Mouse (Mus musculus): ENCODE measurements around the gene Inpp5a.

Gene Inpp5a

DNA sequence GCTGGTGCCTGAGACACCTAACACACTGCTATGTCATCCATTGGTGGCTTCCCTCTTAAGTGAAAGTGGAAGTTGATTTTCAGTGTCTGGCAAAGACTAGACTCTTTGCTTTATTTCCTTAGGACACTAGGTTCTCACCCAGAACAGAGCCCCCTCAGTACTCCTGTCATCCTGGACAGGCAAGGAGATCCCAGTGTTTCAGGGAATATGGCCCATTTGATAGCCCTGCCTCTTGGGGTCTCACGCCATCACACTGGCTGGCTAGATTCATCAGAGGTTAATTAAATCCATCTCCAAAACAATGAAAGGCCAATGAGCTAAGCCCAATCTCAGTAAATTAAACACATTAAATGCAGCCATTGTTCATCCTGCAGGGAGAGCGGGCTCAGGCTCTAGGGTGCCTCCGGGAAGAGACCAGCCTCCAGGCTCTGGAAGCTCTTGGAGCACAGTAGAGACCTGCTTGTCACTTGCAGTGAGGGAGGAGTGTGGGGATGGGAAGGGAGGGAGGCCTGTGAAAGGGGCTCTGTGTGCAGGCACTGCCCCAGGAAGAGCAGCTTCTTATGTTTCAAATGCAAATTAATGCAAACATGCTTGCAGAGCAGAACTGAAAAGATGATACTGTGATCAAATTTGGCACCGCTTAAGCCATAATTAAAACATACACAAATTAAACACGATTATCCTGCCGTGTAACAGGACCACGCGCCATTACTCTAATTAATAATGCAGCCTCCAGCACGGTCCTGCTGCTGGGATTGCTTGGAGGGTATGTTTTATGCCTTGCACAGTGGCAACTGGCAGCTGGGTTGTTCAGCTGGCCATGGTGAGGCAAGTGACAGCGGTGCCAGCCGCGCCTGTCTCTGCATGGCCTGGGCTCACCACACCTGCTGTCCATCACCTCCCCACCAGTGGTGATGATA is 156.1 kb downstream of the Inpp5a start:
- peak; percentile 96 for DNase-seq

DNA sequence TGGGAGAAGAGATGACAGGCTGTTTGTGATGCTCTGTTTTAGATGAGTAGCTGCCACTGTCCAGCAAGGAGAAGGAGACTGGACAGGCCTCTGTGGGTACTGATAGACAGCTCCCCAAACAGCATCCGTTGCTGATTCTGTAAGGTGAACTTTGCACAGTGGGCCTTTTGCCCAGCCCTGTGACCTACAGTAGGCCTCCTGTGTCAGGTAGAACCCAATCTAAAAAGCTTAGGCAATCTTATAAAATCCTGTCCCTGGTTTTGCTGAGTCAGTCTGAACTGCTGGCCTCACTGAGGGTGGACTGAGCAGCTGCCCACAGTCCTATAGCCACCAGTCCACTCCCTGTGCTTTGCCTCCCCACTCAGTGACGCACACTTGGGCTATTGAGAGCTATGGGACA is 158.4 kb downstream of the Inpp5a start:
- no peak for DNase-seq

DNA sequence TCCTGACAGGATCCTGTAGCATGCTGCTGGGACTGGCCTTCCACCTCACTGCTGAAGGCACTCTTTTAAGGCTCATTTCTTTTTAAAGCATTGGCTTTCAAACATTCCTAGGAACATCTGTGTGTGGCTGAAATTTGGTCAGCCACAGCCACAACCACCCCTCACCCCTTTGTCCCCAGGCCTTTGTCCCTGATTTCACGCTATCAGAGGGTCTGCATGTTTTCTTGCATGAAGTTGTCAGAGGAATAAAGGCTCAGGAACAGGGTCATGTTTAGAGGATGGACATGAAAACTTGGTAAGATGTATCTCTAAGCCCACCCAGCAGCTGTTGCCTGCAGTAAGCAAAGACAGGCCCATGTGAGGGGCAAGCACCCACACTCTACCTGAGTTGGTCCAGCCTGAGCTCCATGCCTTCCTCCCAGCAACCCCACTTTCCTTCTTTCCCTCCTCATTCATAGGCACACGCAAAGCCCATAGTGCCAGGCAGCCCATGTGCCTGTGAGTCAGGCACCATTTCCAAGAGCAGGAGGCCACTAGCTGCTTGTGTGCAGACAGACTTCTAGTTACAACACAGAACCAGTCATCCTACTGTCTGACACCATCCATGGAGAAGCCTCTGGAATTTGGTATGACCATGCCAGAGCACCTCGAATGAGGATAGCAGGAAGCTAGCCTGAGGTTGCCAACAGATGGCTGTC is 161.3 kb downstream of the Inpp5a start:
- DNase-seq: no peak

DNA sequence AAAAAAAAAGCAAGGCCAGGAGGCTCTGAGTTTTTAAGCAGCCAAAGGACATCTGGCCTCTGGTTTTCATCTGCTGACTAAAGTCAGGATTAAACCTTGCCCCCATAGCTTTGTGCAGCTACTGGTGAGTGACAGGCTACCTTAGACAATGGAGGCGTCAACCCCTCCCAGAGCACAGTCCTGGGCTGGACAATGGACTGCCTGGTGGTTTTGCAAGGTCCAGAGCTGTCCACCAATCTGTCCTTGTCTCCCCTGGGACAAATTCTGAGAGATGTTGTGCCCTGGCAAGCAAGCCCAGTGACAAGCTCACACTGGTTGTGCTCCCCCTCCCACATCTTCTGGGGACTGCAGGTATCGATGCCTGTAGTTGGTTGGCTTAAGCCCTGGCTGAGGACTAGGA is 162.6 kb downstream of the Inpp5a start:
- DNase-seq: no peak

DNA sequence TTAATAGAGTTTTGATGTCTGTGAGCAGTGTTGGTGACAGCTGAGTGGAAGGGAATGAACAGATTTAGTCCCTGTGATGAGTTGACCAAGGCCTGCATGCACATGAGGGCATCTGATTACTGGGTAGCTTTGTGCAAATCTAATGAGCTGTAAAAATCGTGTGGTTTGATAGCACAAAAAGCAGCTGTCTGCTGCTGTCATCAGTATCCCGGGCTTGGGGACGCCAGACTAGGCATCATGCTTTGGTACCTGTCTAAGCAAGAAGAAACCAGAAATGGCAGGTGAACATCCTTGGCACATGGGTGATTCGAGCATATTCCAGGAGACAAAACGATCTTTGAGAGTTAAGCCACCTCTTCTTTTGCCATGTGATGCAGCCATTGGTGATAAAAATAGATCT is 167.4 kb downstream of the Inpp5a start:
- peak; percentile 90 for DNase-seq

DNA sequence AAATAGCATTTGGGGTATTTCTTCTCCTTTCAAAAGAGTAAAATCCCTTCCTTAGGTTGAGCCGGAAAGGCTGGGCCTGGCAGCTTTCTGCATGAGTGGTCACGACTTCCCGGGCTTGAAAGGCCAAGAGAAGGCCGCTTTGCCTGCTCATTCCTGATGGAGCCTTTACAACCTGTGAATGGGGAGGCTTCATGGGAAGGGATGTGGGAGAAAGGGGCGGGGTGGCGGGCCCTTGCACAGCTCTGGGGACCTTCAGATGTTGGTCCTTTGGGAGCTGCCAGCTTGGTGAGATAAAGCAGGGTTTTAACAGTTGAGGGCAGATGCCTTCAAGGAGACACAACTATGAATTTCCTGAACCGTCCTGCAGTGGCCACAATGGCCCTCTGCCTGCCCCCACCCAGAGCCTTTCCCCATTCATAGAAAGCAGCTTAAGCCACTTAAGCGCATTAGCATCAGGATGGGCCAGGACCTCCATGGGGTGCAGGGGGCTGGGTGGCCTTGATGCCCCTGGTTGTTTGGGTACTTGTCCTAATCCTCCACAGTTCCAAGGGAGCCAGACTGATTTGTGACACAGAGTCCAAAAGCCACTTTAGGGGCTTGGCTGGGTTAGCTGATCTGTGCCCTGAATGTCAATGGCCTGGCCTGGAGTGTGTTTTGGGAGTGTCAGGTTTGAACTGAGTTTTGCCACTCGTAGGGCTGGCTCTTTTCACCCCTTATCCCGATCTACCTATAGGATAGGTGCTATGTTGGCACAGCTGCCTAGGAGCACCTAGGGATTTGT is 168.0 kb downstream of the Inpp5a start:
- peak; percentile 75 for DNase-seq

DNA sequence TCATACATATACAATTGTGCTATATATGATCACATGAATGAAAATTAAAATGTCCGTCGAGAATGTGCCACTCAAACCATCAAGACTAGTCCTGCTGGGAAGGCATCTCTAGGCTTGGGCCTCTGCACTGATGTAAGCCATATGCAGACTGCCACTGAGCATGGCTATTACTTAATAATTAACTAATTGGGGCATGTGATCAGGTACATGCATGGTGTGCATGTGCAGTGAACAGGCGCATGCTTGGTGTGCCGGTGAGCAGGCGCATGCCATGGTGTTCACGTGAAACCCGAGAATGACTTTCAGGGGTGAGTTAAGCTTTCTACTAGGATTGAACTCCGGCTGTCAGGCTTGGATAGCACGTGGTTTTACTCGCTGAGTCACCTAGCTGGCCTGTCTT is 170.8 kb downstream of the Inpp5a start:
- DNase-seq: no peak

DNA sequence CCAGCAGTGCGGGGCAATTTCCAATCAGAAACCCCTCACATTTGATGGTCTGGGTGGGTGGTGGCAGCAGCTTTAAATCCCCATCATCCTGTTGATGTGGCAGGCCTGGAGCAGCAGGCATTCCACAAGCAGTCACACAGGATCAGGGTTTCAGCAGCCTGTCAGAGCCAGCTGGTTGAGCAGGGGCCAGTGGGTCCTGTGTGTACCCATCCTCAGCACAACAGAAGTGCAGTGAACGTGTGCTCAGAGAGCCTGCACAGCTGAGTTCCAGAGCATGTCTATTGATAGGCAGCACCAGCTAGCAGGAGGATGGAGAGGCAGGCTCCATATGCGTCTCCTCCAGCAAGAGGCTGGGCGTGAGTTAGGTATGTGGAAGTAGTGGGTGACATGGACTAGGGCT is 174.5 kb downstream of the Inpp5a start:
- DNase-seq: no peak

DNA sequence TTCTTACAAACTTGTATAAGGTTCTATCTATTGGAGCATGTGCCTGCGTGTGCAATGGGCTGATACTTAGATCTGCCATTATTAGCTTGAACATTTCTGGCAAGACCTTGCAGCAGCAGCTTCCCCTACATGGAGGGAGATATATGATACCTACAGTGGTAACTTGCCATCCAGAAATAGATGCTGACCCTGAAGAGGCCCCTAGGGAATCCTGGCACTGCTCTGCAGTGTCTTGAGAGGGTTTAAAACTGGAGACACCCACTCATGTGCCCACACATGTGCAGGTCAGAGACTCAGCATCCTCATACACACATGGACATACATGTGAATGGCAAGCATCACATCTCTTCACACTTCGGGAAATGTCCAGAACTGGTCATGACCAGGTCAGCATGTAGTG is 175.3 kb downstream of the Inpp5a start:
- DNase-seq: no peak

DNA sequence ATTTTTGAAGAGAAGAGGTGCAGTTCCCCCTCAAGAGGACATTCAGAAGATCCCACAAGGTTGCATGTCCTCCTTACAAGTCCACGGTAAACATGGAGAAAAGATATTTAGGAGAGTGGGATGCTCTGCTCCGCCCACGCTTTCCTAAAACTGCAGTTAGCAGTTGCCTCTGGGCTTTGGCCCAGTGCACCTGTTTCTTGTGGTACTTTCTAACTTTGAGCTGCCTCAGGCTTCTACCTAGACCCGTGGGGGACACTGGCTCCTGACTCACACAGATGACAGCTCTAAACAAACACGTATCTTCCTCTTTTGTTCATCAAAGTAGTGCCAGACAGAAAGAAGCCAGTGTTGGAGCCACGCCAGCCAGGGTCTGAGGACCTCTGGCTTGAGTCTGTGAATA is 177.1 kb downstream of the Inpp5a start:
- no peak for DNase-seq

DNA sequence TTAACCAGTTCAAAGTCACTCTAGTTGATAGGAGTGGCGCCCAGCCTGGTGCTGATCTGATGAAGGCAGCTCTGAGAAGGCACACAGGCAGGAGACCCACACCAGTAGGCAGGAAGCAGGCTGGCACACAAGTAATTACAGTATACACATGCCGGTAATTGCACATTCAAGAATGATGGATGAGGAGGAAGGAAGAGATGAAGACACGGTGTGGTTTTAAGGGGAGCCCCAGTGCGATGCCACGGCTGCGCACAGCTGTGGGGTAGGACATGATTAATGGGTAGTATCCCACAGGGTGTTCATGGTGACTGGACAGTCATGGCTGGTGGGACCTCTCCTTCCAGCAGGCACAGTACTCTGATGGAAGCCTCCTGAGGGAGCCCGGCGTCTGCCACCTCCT is 177.6 kb downstream of the Inpp5a start:
- DNase-seq: no peak

DNA sequence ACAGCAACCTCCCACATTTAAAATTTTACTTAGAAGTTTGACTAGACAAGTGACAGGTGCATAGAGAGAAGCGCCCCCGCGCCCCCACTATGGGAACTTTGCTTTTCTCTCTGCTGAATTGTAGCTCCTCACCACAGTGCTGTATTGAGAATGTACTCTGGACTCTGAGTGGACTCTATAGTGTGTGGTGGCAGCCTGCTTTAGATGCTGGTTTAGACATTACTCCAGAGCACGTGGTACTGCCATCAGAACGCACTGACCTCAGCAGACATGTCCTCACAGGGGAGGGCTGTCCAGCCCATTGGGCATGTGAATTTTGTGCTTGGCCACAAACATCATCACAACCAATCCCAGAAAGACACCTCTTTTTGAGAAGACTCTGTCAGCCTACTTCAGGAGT is 181.9 kb downstream of the Inpp5a start:
- DNase-seq: no peak

DNA sequence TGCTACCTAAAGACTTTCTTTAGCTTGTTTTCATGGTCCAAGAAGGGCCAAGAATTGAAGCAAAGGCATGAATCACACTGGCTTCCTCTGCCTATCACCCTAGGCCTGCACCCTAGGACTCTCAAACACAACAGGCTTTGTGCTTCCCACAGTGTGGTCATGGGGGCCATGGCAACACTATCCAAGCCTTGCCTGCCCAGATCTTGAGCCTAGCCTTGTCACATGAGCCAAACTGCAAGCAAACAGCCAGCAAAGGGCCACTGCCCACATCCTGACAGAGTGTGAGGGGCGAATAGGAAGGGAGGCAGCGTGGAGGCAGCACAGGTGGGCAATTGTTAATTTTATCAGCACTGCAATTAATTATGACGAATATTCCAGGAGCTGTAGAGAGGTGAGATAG is 183.8 kb downstream of the Inpp5a start:
- DNase-seq: no peak

DNA sequence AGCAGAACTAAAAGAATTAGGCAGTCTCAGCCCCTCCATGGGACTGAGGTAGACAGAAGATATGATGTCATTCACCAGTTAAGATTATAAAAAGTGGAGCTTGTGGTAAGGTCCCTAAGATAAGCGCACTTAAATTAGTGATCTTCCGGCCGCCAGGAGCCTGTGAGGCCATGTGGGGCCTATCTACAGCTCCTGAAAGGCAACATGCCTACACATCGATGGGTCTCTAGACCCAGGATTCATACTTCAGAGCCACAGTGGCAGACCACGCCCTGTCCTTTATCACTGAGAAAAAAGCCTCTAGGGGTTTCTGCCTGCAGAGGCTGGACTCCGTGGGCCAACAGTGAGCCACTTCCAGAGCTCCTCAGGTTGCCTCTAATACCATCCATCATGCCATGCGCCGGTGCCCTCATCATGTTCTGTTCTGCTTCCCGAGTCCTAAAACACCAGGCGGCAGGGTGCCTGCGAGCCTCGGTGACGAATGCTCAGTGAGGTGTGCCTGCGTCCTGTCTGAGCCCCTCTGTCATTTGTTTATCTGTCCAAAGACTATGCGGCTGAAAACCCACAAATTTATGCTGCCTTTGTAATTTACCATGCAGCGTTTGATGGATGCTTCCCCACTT is 187.3 kb downstream of the Inpp5a start:
- no peak for DNase-seq

DNA sequence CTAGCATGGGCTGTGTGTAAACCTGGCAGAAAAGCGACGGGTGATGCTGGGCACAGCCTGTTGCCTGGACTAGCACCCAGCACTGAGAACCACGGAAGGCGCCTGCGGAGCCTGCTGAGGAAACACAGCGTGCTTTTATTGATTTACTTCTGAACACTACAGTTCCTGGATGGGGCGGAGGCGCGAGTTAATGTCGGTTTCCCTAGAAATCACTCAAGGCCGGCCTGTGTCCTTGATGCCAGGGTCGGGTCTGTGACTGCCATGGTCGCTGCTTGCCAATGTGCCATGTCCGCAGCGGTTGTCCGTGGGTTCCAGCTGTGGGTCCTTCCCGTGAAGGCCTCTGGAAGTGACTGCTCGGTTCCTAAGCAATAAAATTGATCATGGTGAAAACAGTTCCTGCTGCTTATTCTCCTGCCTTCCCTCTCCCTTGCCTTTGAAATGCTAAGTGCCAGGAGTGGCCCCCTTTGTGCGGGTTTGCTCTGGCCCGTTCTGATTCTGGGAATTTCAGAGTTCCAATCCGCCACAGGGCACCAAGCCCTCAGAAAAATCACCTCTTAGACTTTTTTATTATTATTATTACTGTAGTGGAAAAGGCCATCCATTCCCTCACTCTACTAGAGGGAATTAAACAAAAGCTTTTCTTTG is 190.5 kb downstream of the Inpp5a start:
- no peak for DNase-seq

DNA sequence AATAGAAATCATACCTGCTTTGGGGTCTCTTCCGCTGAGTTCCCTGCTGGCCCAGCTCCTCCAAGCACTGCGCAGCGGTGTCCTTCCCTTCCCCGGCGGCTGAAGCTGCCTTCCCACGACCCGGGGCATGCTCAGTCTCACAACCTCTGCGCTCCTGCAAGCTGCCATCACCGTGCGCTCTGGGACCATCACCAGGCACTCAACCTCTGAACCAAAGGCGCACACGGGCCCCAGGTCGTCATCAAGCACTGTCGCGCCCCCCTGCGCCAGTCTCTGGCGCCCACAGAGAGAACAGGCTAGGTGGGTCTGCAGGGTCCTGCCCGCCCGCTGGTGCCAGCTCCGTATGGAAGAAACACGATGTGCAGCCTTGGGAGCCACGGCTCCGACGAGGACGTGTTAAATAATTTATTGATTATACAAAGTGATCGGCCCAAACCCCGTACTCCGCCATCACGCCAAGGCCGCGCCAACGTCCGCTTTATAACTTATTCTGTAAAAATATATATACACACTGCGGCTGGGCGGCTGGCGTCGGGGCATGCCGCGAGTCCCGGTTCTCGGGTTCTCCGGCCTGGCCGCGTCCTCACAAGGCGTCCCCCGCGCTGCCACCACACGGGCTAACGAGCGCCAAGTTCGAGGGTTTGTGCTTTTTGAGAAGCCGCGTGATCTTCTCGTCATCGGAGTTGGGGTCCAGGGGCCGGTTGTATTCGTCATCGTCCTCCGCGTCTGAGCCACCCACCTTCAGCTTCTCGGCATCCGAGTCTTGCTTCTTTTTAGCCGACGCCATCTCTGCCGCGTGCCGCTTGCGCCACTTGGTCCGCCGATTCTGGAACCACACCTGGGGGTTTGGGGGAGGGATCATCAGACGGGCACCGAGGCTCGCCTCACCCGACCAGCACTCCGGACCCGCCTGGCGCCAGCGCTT is 192.2 kb downstream of the Inpp5a start:
- DNase-seq: peak; percentile 47

DNA sequence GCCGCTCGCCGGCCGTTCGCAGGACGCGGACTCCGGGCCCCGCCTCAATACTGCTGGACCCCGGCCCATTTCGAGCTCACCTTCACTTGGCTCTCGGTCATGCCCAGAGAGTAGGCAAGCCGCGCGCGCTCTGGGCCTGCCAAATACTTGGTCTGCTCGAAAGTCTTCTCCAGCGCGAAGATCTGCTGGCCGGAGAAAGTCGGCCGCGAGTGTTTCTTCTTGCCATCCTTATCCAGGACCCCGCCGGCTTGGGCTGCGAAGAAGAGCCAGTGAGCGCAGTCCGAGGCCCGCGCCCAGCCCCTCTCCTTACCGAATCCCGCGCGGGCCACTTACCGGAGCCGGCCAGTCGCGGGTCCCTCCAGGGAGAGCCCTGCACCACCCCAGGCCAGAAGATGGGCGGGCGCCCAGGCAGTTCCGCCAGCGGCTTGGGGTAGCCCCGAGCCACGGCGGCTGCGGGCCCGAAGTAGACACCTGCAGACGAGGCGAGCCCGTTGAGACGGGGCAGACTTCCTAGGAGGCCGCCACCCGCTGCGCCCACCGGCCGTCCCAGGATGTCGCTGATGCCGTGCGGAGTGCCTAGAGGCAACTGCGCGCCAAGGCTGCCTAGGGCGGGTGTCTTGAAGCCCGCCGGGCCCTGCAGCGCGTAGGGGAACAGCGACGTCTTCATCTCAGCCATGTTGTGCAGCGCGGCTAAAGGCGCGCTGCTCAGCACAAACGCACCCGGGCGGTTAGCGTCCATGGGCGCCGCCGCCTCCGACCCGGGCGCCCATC is 193.1 kb downstream of the Inpp5a start:
- peak; percentile 51 for DNase-seq

DNA sequence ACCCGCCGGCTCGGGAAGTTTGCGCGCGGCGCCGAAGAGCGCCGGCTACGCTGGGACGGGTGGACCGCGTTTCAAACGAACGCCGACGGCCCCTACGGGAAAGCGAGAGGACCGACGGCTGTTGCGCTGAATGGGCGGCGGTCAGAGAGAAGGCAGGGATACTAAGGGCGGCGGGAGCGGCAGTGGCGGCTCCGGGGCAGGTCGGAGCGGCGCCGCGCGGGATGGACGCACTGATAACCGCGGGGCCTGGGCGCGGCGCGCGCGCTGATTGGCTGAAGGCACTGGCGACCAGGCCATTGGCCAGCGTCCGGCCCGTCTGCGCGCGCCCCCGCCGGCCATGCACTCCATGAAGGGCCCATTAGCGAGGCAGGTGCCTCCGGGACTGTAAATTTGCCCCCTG is 193.7 kb downstream of the Inpp5a start, which contains the start of gene Nkx6-2:
Gene Nkx6-2, minus strand, starts transcription at position 203 of the 400 bp plus-strand sequence.
- peak; percentile 75 for DNase-seq

DNA sequence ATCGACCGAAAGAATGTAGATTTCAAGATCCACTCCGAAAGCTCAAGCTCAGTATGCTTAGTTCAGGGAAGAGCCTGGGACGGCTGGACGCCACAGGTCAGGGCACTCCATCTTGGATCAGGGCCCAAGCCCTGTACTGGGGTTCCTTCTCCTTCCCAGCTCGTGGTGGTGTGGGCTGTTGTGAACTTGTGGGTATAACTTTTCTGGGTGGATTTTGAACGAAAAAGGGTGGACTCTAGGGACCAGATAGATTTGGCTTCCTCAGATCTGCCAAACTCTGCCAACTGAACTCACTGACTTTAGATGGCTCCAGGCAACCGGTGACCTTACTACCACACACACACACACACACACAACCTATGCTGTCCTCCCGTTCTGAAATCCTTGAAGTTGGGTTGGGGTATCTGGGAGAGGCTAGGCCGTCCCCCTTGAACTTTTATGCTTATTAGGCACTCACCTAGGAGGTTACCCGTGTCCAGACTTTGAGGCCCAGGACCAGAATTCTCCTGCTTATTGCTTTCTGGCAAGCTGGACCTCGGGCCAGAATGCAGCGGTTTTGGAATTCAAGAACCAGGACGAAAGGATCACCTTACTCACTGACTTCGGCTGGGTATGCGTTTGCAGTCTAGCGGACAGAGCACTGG is 194.3 kb downstream of the Inpp5a start:
- peak; percentile 31 for DNase-seq

All from retina, postnatal 1 day (tissue).